Mouse (Mus musculus) CH12.LX (cell line): Measurements from ENCODE around the gene Pced1b. TPM values are rescaled to one million over a fixed set of nuclear protein-coding genes. Genes with fewer than 3 reads are reported as not detected.

Source experiments
- DNase-seq: peaks from one replicate; pipeline ENCODE4 v3.0.0-alpha.2; 2013; ENCODE audit errors: extremely low read depth
- H3K27ac ChIP-seq: 2 replicates; pipeline ENCODE4 v1.5.1; 2012; ENCODE audit warnings: low read depth, mild to moderate bottlenecking, control low read depth, moderate library complexity; ENCODE audit not compliant: insufficient read depth
- H3K27me3 ChIP-seq: replicated peaks from 2 replicates; pipeline ENCODE3; 2012; ENCODE audit warnings: inconsistent platforms
- H3K36me3 ChIP-seq, 2 experiments: replicated peaks in 1 of 2; 2 replicates each; pipeline versions ENCODE3 to v1.6.1; 2012; ENCODE audit warnings: inconsistent platforms in 1 of 2, low read length in 1 of 2, mild to moderate bottlenecking in 1 of 2, mixed read lengths in 1 of 2, moderate library complexity in 1 of 2; ENCODE audit not compliant: control insufficient read depth in 1 of 2, insufficient read depth in 1 of 2
- H3K4me1 ChIP-seq, 2 experiments: 2 replicates each; pipeline ENCODE4 v1.6.1; 2012; ENCODE audit warnings: inconsistent platforms in 1 of 2, moderate library complexity in 1 of 2; ENCODE audit not compliant: insufficient read depth in 2 of 2, control insufficient read depth in 1 of 2
- H3K4me2 ChIP-seq: 2 replicates; pipeline ENCODE4 v1.6.1; 2012; ENCODE audit warnings: low read depth, mild to moderate bottlenecking, control low read depth; ENCODE audit not compliant: poor library complexity, insufficient read depth, severe bottlenecking
- H3K4me3 ChIP-seq, 3 experiments: fragments of 150-350 bp in 1 of 3; sonication (generic) in 1 of 3; replicated peaks in 1 of 3; 2 replicates each; pipeline versions ENCODE3 to v1.5.1; 2011 to 2012; ENCODE audit warnings: low read depth in 2 of 3, low read length in 2 of 3, mild to moderate bottlenecking in 2 of 3, moderate library complexity in 2 of 3, control low read depth in 1 of 3, improper control_type of control experiment in 1 of 3, inconsistent platforms in 1 of 3, mixed read lengths in 1 of 3; ENCODE audit not compliant: poor library complexity in 1 of 3
- H3K79me2 ChIP-seq: replicated peaks from 2 replicates; pipeline ENCODE4 v1.6.1; 2012; ENCODE audit warnings: mild to moderate bottlenecking, moderate library complexity; ENCODE audit not compliant: control insufficient read depth, poor library complexity, insufficient read depth, severe bottlenecking; ENCODE audit errors: extremely low read depth
- H3K9ac ChIP-seq: 2 replicates; pipeline ENCODE4 v1.6.1; 2012; ENCODE audit warnings: low read depth, mild to moderate bottlenecking, control low read depth, moderate library complexity; ENCODE audit not compliant: insufficient read depth
- H3K9me3 ChIP-seq: replicated peaks from 2 replicates; pipeline ENCODE3; 2012; ENCODE audit warnings: low read length, inconsistent platforms, mixed read lengths
- BHLHE40 ChIP-seq: IDR thresholded peaks from 2 replicates; pipeline ENCODE4 v1.6.1; 2011; ENCODE audit warnings: mild to moderate bottlenecking, low read depth, low read length, improper control_type of control experiment
- CHD1 ChIP-seq: IDR thresholded peaks from 2 replicates; pipeline ENCODE4 v1.6.1; 2012; ENCODE audit warnings: low read depth, low read length, improper control_type of control experiment, inconsistent platforms
- CHD2 ChIP-seq: IDR thresholded peaks from 2 replicates; pipeline ENCODE4 v1.6.1; 2011; ENCODE audit warnings: low read length, improper control_type of control experiment
- CTCF ChIP-seq, 2 experiments: IDR thresholded peaks in 1 of 2; conservative IDR thresholded peaks in 1 of 2; 2 replicates each; pipeline ENCODE4 v1.5.1; 2011 to 2012; ENCODE audit warnings: low read depth in 2 of 2, low read length in 2 of 2, improper control_type of control experiment in 1 of 2, inconsistent platforms in 1 of 2, mild to moderate bottlenecking in 1 of 2, moderate library complexity in 1 of 2
- ELF1 ChIP-seq: IDR thresholded peaks from 2 replicates; pipeline ENCODE4 v1.6.1; 2014; ENCODE audit warnings: low read depth, mild to moderate bottlenecking, inconsistent platforms, low read length, improper control_type of control experiment
- EP300 ChIP-seq: IDR thresholded peaks from 2 replicates; pipeline ENCODE4 v1.6.1; 2011; ENCODE audit warnings: low read length, improper control_type of control experiment
- ETS1 ChIP-seq: conservative IDR thresholded peaks from 2 replicates; pipeline ENCODE4 v1.6.1; 2012; ENCODE audit warnings: low read depth, mild to moderate bottlenecking, inconsistent platforms, low read length, improper control_type of control experiment, moderate library complexity
- GABPA ChIP-seq: IDR thresholded peaks from 2 replicates; pipeline ENCODE4 v1.6.1; 2012; ENCODE audit warnings: low read depth, low read length, improper control_type of control experiment, inconsistent platforms; ENCODE audit not compliant: insufficient replicate concordance
- KAT2A ChIP-seq: IDR thresholded peaks from 2 replicates; pipeline ENCODE4 v1.6.1; 2012; ENCODE audit warnings: low read length, improper control_type of control experiment, inconsistent platforms; ENCODE audit not compliant: insufficient replicate concordance
- MAFK ChIP-seq: IDR thresholded peaks from 2 replicates; pipeline ENCODE4 v1.6.1; 2011; ENCODE audit warnings: low read length, improper control_type of control experiment; ENCODE audit not compliant: insufficient replicate concordance
- MEF2A ChIP-seq: IDR thresholded peaks from 2 replicates; pipeline ENCODE4 v1.6.1; 2014; ENCODE audit warnings: low read depth, mild to moderate bottlenecking, inconsistent platforms, low read length, improper control_type of control experiment, borderline replicate concordance
- MXI1 ChIP-seq: IDR thresholded peaks from 2 replicates; pipeline ENCODE4 v1.6.1; 2011; ENCODE audit warnings: mild to moderate bottlenecking, low read depth, low read length, improper control_type of control experiment
- MYC ChIP-seq: IDR thresholded peaks from 2 replicates; pipeline ENCODE4 v1.6.1; 2011; ENCODE audit warnings: low read depth, mild to moderate bottlenecking, improper control_type of control experiment, low read length
- NELFE ChIP-seq: IDR thresholded peaks from 2 replicates; pipeline ENCODE4 v1.6.1; 2011; ENCODE audit warnings: low read depth, low read length, improper control_type of control experiment
- NRF1 ChIP-seq: IDR thresholded peaks from 2 replicates; pipeline ENCODE4 v1.6.1; 2014; ENCODE audit warnings: low read depth, mild to moderate bottlenecking, inconsistent platforms, low read length, improper control_type of control experiment, moderate library complexity
- PAX5 ChIP-seq: IDR thresholded peaks from 2 replicates; pipeline ENCODE4 v1.6.1; 2012; ENCODE audit warnings: low read length, inconsistent platforms, mixed read lengths
- POLR2AphosphoS2 ChIP-seq: IDR thresholded peaks from 2 replicates; pipeline ENCODE4 v1.6.1; 2011; ENCODE audit warnings: low read depth, low read length, improper control_type of control experiment
- RAD21 ChIP-seq: IDR thresholded peaks from 2 replicates; pipeline ENCODE4 v1.6.1; 2011; ENCODE audit warnings: low read depth, mild to moderate bottlenecking, low read length, improper control_type of control experiment, moderate library complexity
- RCOR1 ChIP-seq: conservative IDR thresholded peaks from 2 replicates; pipeline ENCODE4 v1.6.1; 2012; ENCODE audit warnings: low read depth, mild to moderate bottlenecking, inconsistent platforms, low read length, improper control_type of control experiment
- SIN3A ChIP-seq: IDR thresholded peaks from 2 replicates; pipeline ENCODE4 v1.6.1; 2012; ENCODE audit warnings: low read length, improper control_type of control experiment, inconsistent platforms
- SMC3 ChIP-seq: IDR thresholded peaks from 2 replicates; pipeline ENCODE4 v1.6.1; 2011; ENCODE audit warnings: low read depth, low read length, improper control_type of control experiment
- TCF12 ChIP-seq: IDR thresholded peaks from 2 replicates; pipeline ENCODE4 v1.6.1; 2014; ENCODE audit warnings: low read depth, mild to moderate bottlenecking, inconsistent platforms, low read length, improper control_type of control experiment
- UBTF ChIP-seq: IDR thresholded peaks from 2 replicates; pipeline ENCODE4 v1.6.1; 2012; ENCODE audit warnings: low read depth, mild to moderate bottlenecking, inconsistent platforms, low read length, improper control_type of control experiment, moderate library complexity
- USF1 ChIP-seq: IDR thresholded peaks from 2 replicates; pipeline ENCODE4 v1.6.1; 2014; ENCODE audit warnings: low read depth, mild to moderate bottlenecking, inconsistent platforms, low read length, improper control_type of control experiment
- ZC3H11A ChIP-seq: IDR thresholded peaks from 2 replicates; pipeline ENCODE4 v1.6.1; 2012; ENCODE audit warnings: low read depth, mild to moderate bottlenecking, inconsistent platforms, low read length, improper control_type of control experiment
- ZKSCAN1 ChIP-seq: IDR thresholded peaks from 2 replicates; pipeline ENCODE4 v1.6.1; 2012; ENCODE audit warnings: low read depth, inconsistent platforms, low read length, improper control_type of control experiment, borderline replicate concordance
- ZMIZ1 ChIP-seq: IDR thresholded peaks from 2 replicates; pipeline ENCODE4 v1.6.1; 2012; ENCODE audit warnings: low read depth, mild to moderate bottlenecking, inconsistent platforms, low read length, improper control_type of control experiment
- ZNF384 ChIP-seq: IDR thresholded peaks from 2 replicates; pipeline ENCODE4 v1.6.1; 2012; ENCODE audit warnings: low read depth, low read length, improper control_type of control experiment, inconsistent platforms
- dilution Hi-C: fragments of 300-500 bp; cut with MboI; formaldehyde crosslinking; loops from 2 replicates; pipeline ENCODE4 v1.14.3; 2020; ENCODE audit warnings: low sequenced_read_pairs; ENCODE audit not compliant: extremely low pct_unique_long_range_greater_than_20kb, extremely low pct_ligation_motif_present
- in situ Hi-C: fragments of 300-500 bp; cut with MboI; formaldehyde crosslinking; loops from 3 replicates; pipeline ENCODE4 v1.14.3; 2019; ENCODE audit warnings: low sequenced_read_pairs, low pct_ligation_motif_present, low pct_unique_long_range_greater_than_20kb, mixed read lengths
- polyA plus RNA-seq: library from polyadenylated mRNA; unstranded; fragments of >175 nt; gene quantifications from 2 replicates; pipeline ENCODE4 v1.2.1, GENCODE M21; 2012; ENCODE audit warnings: low read depth; ENCODE audit not compliant: insufficient read length
- total RNA-seq, 2 experiments: library from RNA; depleted of rRNA; stranded (reverse); fragments of 300-350 nt in 1 of 2; fragments of >200 nt in 1 of 2; gene quantifications; 2 replicates each; pipeline ENCODE4 v1.2.3; 2012 to 2014

Gene Pced1b
- total and polyA plus RNA-seq, 3 experiments, result 12.3 to 44.2 (median 21.1) TPM

DNA sequence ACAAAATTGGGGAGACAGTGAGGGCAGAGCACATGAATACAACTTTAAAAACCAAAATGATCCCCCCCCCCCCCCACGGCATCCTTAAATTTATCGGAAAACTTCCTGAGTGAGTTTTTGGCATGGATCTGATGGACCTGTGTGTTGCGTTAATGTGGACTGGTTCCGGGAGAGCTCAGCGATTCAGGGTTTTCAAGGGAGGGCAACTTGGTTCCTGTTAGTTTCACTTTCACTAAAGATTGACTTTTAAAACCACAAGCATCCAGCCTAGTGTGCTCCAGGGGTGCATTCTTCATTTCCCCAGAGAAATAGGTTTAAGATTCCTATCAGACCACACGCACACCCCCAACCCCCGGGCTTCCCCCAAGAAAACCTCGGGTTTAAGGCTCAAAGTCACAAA lies 1.4 kb downstream of the Pced1b start (continued):
- TF ChIP-seq RAD21 (no peak; the same call in 1 of the 2 replicates), ELF1 (peak; percentile 49; the same call in 1 of the 2 replicates), SMC3 (no peak; the same call in 1 of the 2 replicates), GABPA (no peak), RCOR1 (peak; percentile 71; the same call in 1 of the 2 replicates), ETS1 (peak; percentile 87), MXI1 (peak; percentile 57; the same call in 1 of the 2 replicates)

DNA sequence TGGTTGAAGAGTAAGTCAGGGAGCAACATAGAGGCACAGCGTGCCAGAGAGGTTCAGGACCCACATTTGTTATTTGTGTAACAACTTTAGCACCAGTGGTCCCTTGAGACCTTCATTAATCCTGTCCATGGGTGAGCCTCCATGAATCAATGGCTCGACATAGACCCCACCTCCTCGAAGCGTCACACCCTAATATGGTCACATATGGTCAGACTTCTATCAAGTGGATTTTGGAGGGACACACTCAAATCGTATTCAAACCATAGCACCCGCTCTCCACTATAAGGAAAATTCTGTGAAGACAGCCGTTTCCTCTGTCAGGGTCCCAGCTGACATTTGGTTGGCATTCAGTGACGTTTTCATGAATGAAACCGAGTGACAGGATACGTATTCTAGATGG lies 2.4 kb downstream of the Pced1b start:
- dilution Hi-C loops, result no loop called here

DNA sequence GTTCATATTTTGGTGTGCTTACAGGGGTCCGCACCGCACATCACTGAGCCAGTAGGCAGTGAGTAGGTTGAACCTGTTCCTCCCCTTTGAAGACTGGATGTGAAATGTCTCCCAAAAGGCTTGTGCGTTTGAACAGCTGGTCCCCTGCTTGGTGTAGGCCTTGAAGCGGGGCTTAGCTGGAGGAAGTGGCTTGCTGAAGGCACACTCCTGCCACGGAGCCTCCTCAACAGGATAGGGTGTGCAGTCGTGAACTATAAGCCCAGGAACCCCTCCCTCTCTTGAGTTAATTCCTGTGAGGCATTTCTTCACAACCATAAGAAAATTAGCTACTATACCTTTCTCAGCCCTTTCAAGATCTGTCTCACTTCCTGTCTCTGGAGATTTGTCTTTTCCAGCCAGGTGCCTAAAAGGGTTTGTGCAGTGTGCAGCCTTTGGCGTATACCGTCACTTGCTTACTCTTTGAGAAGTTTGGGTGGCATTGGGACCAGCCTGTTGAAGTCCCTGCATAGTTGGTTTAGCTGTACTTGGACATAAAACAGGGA lies 5.7 kb downstream of the Pced1b start:
- peak; percentile 65 for DNase-seq
- no peak for TF ChIP-seq NELFE
- TF ChIP-seq GABPA, result no peak
- TF ChIP-seq EP300, result peak; percentile 46; the same call in 1 of the 2 replicates
- no peak for TF ChIP-seq CHD2
- TF ChIP-seq MXI1, result no peak
- TF ChIP-seq ETS1, result peak; percentile 45
- TF ChIP-seq ZMIZ1, result no peak
- TF ChIP-seq TCF12, result peak; percentile 57; the same call in 1 of the 2 replicates
- no peak for TF ChIP-seq SIN3A
- TF ChIP-seq ZNF384, result no peak
- TF ChIP-seq MYC, result no peak
- TF ChIP-seq MAFK, result no peak
- TF ChIP-seq CHD1, result no peak
- no peak for TF ChIP-seq NRF1
- no peak for TF ChIP-seq CTCF (conservative IDR thresholded peaks at IDR 0.05 in 1 of 2, IDR thresholded peaks at IDR 0.05 in 1 of 2; ENCODE audit: low read depth in 2 of 2, low read length in 2 of 2)
- no peak for TF ChIP-seq KAT2A
- TF ChIP-seq USF1, result no peak
- TF ChIP-seq MEF2A, result 0 out of 2 replicates have a peak, but pooled peaks have one; percentile 41
- peak; percentile 21; the same call in 1 of the 2 replicates for TF ChIP-seq BHLHE40
- TF ChIP-seq RCOR1, result no peak
- TF ChIP-seq SMC3, result no peak
- no peak for TF ChIP-seq UBTF
- no peak for TF ChIP-seq ZKSCAN1
- TF ChIP-seq PAX5, result no peak

More for the DNA sequence above, 2.4 kb downstream of the Pced1b start:
- H3K36me3 ChIP-seq, result peaks cover 0 to 8% of the 10 kb centered on the region in 2 experiments
- no peak for DNase-seq
- H3K27ac ChIP-seq, result no peak overlapping the region
- peaks cover 15% of the 10 kb centered on the region for H3K27me3 ChIP-seq
- H3K4me2 ChIP-seq, result no peak overlapping the region
- H3K79me2 ChIP-seq, result no peaks in the 10 kb centered on the region; the same call in 1 of the 2 replicates
- in situ Hi-C loops, result loop anchor here (10.0 kb wide), 2 partner anchors 245 to 325 kb away; no protein-coding TSS in a partner anchor
- TF ChIP-seq CHD2 (no peak), SIN3A (no peak), POLR2AphosphoS2 (no peak), RCOR1 (no peak), ZC3H11A (no peak)
- no peak overlapping the region for H3K9ac ChIP-seq
- H3K9me3 ChIP-seq, result no peaks in the 10 kb centered on the region
- no peak overlapping the region for H3K4me3 ChIP-seq
- peaks cover 18 to 60% of the 10 kb centered on the region in 2 experiments for H3K4me1 ChIP-seq

More for the DNA sequence above, 5.7 kb downstream of the Pced1b start:
- Histone ChIP-seq H3K4me2 (peak overlapping the region; percentile 4; the same call in 1 of the 2 replicates), H3K4me1 (peaks cover 24 to 78% of the 10 kb centered on the region in 2 experiments), H3K36me3 (no peaks in the 10 kb centered on the region), H3K27ac (peak overlapping the region; percentile 54), H3K9me3 (no peaks in the 10 kb centered on the region), H3K79me2 (no peaks in the 10 kb centered on the region; the same call in 1 of the 2 replicates), H3K9ac (peak overlapping the region; percentile 18; the same call in 1 of the 2 replicates), H3K4me3 (no peak overlapping the region), H3K27me3 (no peaks in the 10 kb centered on the region)
- dilution Hi-C loops (no loop called here), in situ Hi-C loops (loop anchor here (5.0 to 10.0 kb wide), 2 partner anchors 130 to 212 kb away; no protein-coding TSS in a partner anchor)
